Mouse (Mus musculus) lung, postnatal 0 days (tissue): ENCODE data around the gene Ttll12.

Source experiments
- CTCF ChIP-seq: IDR thresholded peaks from 2 replicates; pipeline ENCODE4 v1.5.1; 2016; ENCODE audit warnings: antibody characterized with exemption, mild to moderate bottlenecking
- EP300 ChIP-seq: IDR thresholded peaks from 2 replicates; pipeline ENCODE4 v1.6.1; 2016; ENCODE audit warnings: antibody characterized with exemption, mild to moderate bottlenecking, control low read depth

GRCm38 (mm10) chr15:83642518-83642917 lies 47.6 kb upstream of the Ttll12 start:
- TF ChIP-seq CTCF, result no peak
- TF ChIP-seq EP300, result no peak
